ENCODE assay signal across 25 mouse cellular contexts in genomic region chr4:139583629-139584245, GRCm38 (mm10). TPM values are rescaled to one million over a fixed set of nuclear protein-coding genes. Genes with fewer than 3 reads are reported as not detected.
DNase-seq lines count a peak whose midpoint lies in the region; ATAC-seq and TF ChIP-seq lines count a peak whose summit lies in the region.
"Had no signal": no experiment of that assay in that cellular context is flagged by ENCODE, and none has a peak within 500 bp of the region (broad histone marks: within the 10 kb centered on the region; RNA-seq: fewer than 3 reads in every experiment).

No protein-coding gene starts in this region.

- WGBS in forebrain, embryonic 10.5 days: 84% methylated on average over 11 of the region's 11 CpGs
- WGBS in forebrain, embryonic 14.5 days: 84% methylated on average over 11 of the region's 11 CpGs
- 67% methylated on average over 11 of the region's 11 CpGs for WGBS in heart, postnatal 0 days

- H3K27ac ChIP-seq in forebrain, embryonic 10.5 days: peak overlapping the region; percentile 51; the same call in 1 of the 2 replicates
- no peak overlapping the region for H3K27ac ChIP-seq in forebrain, embryonic 14.5 days (ENCODE audit: low read depth, low read length)
- 0 out of 2 replicates have a peak overlapping the region, but pooled peaks have one; percentile 39 for H3K27ac ChIP-seq in heart, postnatal 0 days (ENCODE audit: low read depth)
- H3K27ac ChIP-seq: forebrain, embryonic 12.5 days; hindbrain, embryonic 15.5 days; macrophage had no signal

- ATAC-seq in forebrain, embryonic 14.5 days: no peak
- ATAC-seq in heart, postnatal 0 days (ENCODE audit: insufficient read depth, low read depth): no peak
- no peak for ATAC-seq in frontal cortex, adult (ENCODE audit: low TSS enrichment)
- ATAC-seq: activated CD4-positive, CD25-positive, alpha-beta regulatory T cell, adult 4 months; intestine, embryonic 15.5 days had no signal

- H3K36me3 ChIP-seq in forebrain, embryonic 10.5 days (replicated peaks): no peaks in the 10 kb centered on the region
- H3K36me3 ChIP-seq in forebrain, embryonic 14.5 days (ENCODE audit: control insufficient read depth, insufficient read depth, low read length): no peaks in the 10 kb centered on the region
- no peaks in the 10 kb centered on the region for H3K36me3 ChIP-seq in heart, postnatal 0 days (replicated peaks; ENCODE audit: control insufficient read depth, insufficient read depth, low read length)
- H3K36me3 ChIP-seq: forebrain, embryonic 12.5 days; heart, embryonic 15.5 days; hindbrain, embryonic 15.5 days; intestine, embryonic 15.5 days had no signal

- no peak overlapping the region for H3K9ac ChIP-seq in forebrain, embryonic 14.5 days (ENCODE audit: low read length)
- no peak overlapping the region for H3K9ac ChIP-seq in heart, postnatal 0 days (replicated peaks; ENCODE audit: low read depth, low read length)
- H3K9ac ChIP-seq: forebrain, embryonic 12.5 days; heart, embryonic 15.5 days; hindbrain, embryonic 15.5 days; intestine, embryonic 15.5 days had no signal

- H3K27me3 ChIP-seq in forebrain, embryonic 10.5 days (ENCODE audit: poor library complexity, severe bottlenecking): no peaks in the 10 kb centered on the region
- H3K27me3 ChIP-seq in forebrain, embryonic 14.5 days (replicated peaks; ENCODE audit: control insufficient read depth, insufficient read depth, low read length): no peaks in the 10 kb centered on the region
- no peaks in the 10 kb centered on the region for H3K27me3 ChIP-seq in heart, postnatal 0 days (ENCODE audit: control insufficient read depth, insufficient read depth, low read length)
- H3K27me3 ChIP-seq: forebrain, embryonic 12.5 days; heart, embryonic 15.5 days; hindbrain, embryonic 15.5 days; intestine, embryonic 15.5 days had no signal

- no peak overlapping the region for H3K4me2 ChIP-seq in forebrain, embryonic 14.5 days (ENCODE audit: low read length)
- H3K4me2 ChIP-seq in heart, postnatal 0 days (ENCODE audit: low read depth, low read length): no peak overlapping the region
- H3K4me2 ChIP-seq: forebrain, embryonic 12.5 days; heart, embryonic 15.5 days; hindbrain, embryonic 15.5 days; intestine, embryonic 15.5 days; liver, embryonic 11.5 days; midbrain, embryonic 11.5 days had no signal

- TF ChIP-seq CTCF in heart, postnatal 0 days (IDR thresholded peaks at IDR 0.05; ENCODE audit: low read depth): no peak

- no peak for TF ChIP-seq EP300 in heart, postnatal 0 days (IDR thresholded peaks at IDR 0.05; ENCODE audit: low read depth)

- H3K4me1 ChIP-seq in forebrain, embryonic 10.5 days: peaks cover 87% of the 10 kb centered on the region
- H3K4me1 ChIP-seq in forebrain, embryonic 14.5 days (ENCODE audit: control insufficient read depth, insufficient read depth, low read length): peaks cover 9% of the 10 kb centered on the region; the same call in 1 of the 2 replicates
- H3K4me1 ChIP-seq in heart, postnatal 0 days (ENCODE audit: control insufficient read depth, insufficient read depth): peaks cover 42% of the 10 kb centered on the region

- no peak for DNase-seq in forebrain, embryonic 10.5 days (ENCODE audit: extremely low spot score, low spot score)
- DNase-seq in forebrain, embryonic 14.5 days (ENCODE audit: low spot score): no peak
- DNase-seq in heart, postnatal 0 days (ENCODE audit: low spot score): no peak
- DNase-seq in heart, adult 18-20 months: no peak
- DNase-seq in 3134 (ENCODE audit: extremely low read depth, insufficient read length, low spot score): peak; percentile 60
- peak; percentile 47 for DNase-seq in Muller cell, postnatal 12 days (ENCODE audit: inconsistent ontology term)
- no peak for DNase-seq in thymus, postnatal 14 days
- DNase-seq: kidney, adult 9 months; kidney, postnatal 25 days; thymus, postnatal 36 days had no signal

- H3K9me3 ChIP-seq in forebrain, embryonic 10.5 days: no peaks in the 10 kb centered on the region
- no peaks in the 10 kb centered on the region for H3K9me3 ChIP-seq in forebrain, embryonic 14.5 days (replicated peaks; ENCODE audit: control insufficient read depth, low read length)
- H3K9me3 ChIP-seq in heart, postnatal 0 days (replicated peaks; ENCODE audit: control insufficient read depth, low read length): no peaks in the 10 kb centered on the region
- H3K9me3 ChIP-seq: forebrain, embryonic 12.5 days; heart, embryonic 15.5 days; hindbrain, embryonic 15.5 days; intestine, embryonic 15.5 days had no signal

- no peak overlapping the region for H3K4me3 ChIP-seq in forebrain, embryonic 10.5 days
- H3K4me3 ChIP-seq in forebrain, embryonic 14.5 days (ENCODE audit: low read depth, low read length): no peak overlapping the region
- no peak overlapping the region for H3K4me3 ChIP-seq in heart, postnatal 0 days (ENCODE audit: low read depth, low read length)
- H3K4me3 ChIP-seq: forebrain, embryonic 12.5 days; heart, embryonic 15.5 days; hindbrain, embryonic 15.5 days; intestine, embryonic 15.5 days had no signal

RNA-seq across cellular contexts. Expression of gene Gm21969, which starts 19.2 kb away (rescaled TPM):
- not detected in 2 replicates for polyA plus RNA-seq in forebrain, embryonic 10.5 days (2016; fragmentation: Nextera tagmentation; extraction: Ambion mirVana)
- polyA plus RNA-seq in forebrain, embryonic 14.5 days (2014; fragmentation: Nextera tagmentation; extraction: Ambion mirVana): not detected in 2 replicates
- total RNA-seq in heart, postnatal 0 days (2014; rRNA removed; ENCODE audit: low replicate concordance): not detected in 2 replicates
- not detected in 2 replicates for polyA plus RNA-seq in heart, postnatal 0 days (2015; fragmentation: Nextera tagmentation; extraction: Ambion mirVana)
- not detected for total RNA-seq in heart, adult 18-20 months (2021)
- total RNA-seq: gastrocnemius, postnatal 36 days; layer of hippocampus, adult 8-10 months; left cerebral cortex, postnatal 25 days; monocyte, adult 5-6 weeks had no signal
- polyA plus RNA-seq: activated CD4-positive, CD25-positive, alpha-beta regulatory T cell, adult 4 months; forebrain, embryonic 12.5 days; heart, embryonic 15.5 days; hindbrain, embryonic 15.5 days; intestine, embryonic 15.5 days; liver, embryonic 11.5 days; macrophage; midbrain, embryonic 11.5 days; neural tube, embryonic 14.5 days; testis, adult 2 months had no signal

RNA-seq across cellular contexts. Expression of gene Aldh4a1, which starts 38.9 kb away (rescaled TPM):
- 22.7 and 22.8 TPM in 2 replicates for polyA plus RNA-seq in forebrain, embryonic 10.5 days (2016; fragmentation: Nextera tagmentation; extraction: Ambion mirVana)
- 18.6 and 21.6 TPM in 2 replicates for polyA plus RNA-seq in forebrain, embryonic 14.5 days (2014; fragmentation: Nextera tagmentation; extraction: Ambion mirVana)
- total RNA-seq in heart, postnatal 0 days (2014; rRNA removed; ENCODE audit: low replicate concordance): 47.7 and 53.7 TPM in 2 replicates
- polyA plus RNA-seq in heart, postnatal 0 days (2015; fragmentation: Nextera tagmentation; extraction: Ambion mirVana): 21.7 and 24.9 TPM in 2 replicates
- 10 to 100 TPM; 84.7 to 90.8 TPM for total RNA-seq in heart, adult 18-20 months (2021)

RNA-seq across cellular contexts. Expression of gene Iffo2, which starts 53.4 kb away (rescaled TPM):
- polyA plus RNA-seq in forebrain, embryonic 10.5 days (2016; fragmentation: Nextera tagmentation; extraction: Ambion mirVana): 2.3 and 3.0 TPM in 2 replicates
- 3.1 and 4.5 TPM in 2 replicates for polyA plus RNA-seq in forebrain, embryonic 14.5 days (2014; fragmentation: Nextera tagmentation; extraction: Ambion mirVana)
- 6.4 and 7.7 TPM in 2 replicates for total RNA-seq in heart, postnatal 0 days (2014; rRNA removed; ENCODE audit: low replicate concordance)
- 2.4 and 2.9 TPM in 2 replicates for polyA plus RNA-seq in heart, postnatal 0 days (2015; fragmentation: Nextera tagmentation; extraction: Ambion mirVana)
- 1 to 10 TPM; 4.3 to 4.4 TPM for total RNA-seq in heart, adult 18-20 months (2021)

Comparison
In these comparisons a context has a peak if more than half of its experiments do, and no peak if none do; other contexts are left out.
1. DNase-seq: peak in 3134 (single experiment) and Muller cell, postnatal 12 days (single experiment); none in forebrain, embryonic 10.5 days (single experiment), forebrain, embryonic 14.5 days (single experiment), heart, postnatal 0 days (single experiment), heart, adult 18-20 months (0 of 2) and thymus, postnatal 14 days (single experiment).